Mouse (Mus musculus) liver, embryonic 11.5 days (tissue): ENCODE results near the gene Dyrk1a. TPM values are rescaled to one million over a fixed set of nuclear protein-coding genes. Genes with fewer than 3 reads are reported as not detected.

Source experiments
- ATAC-seq: fragments of 200-750 bp; cut with Nextera tagmentation; replicated peaks from 2 replicates; pipeline ENCODE4 v1.8.0; 2017; ENCODE audit warnings: moderate number of reproducible peaks, mild to moderate bottlenecking, moderate TSS enrichment, moderate library complexity; ENCODE audit not compliant: low FRiP score
- DNase-seq: peaks from one replicate; pipeline ENCODE4 v3.0.0-alpha.2; 2017; ENCODE audit warnings: low spot score
- H3K27ac ChIP-seq: fragments of 300-500 bp; sonication (generic); 2 replicates; pipeline ENCODE4 v1.5.1; 2014; ENCODE audit warnings: mild to moderate bottlenecking, low read depth, low read length, control low read depth
- H3K27me3 ChIP-seq: fragments of 300-500 bp; sonication (generic); replicated peaks from 2 replicates; pipeline ENCODE4 v1.6.1; 2014; ENCODE audit warnings: low read length, mixed read lengths; ENCODE audit not compliant: control insufficient read depth, insufficient read depth
- H3K36me3 ChIP-seq: fragments of 300-500 bp; sonication (generic); 2 replicates; pipeline ENCODE4 v1.6.1; 2014; ENCODE audit warnings: mild to moderate bottlenecking, low read length, moderate library complexity, mixed read lengths; ENCODE audit not compliant: control insufficient read depth, insufficient read depth
- H3K4me1 ChIP-seq: fragments of 300-500 bp; sonication (generic); replicated peaks from 2 replicates; pipeline ENCODE4 v1.6.1; 2014; ENCODE audit warnings: low read length, mixed read lengths; ENCODE audit not compliant: control insufficient read depth, insufficient read depth
- H3K4me2 ChIP-seq: fragments of 300-500 bp; sonication (generic); 2 replicates; pipeline ENCODE4 v1.6.1; 2014; ENCODE audit warnings: mild to moderate bottlenecking, control low read depth, moderate library complexity
- H3K4me3 ChIP-seq: fragments of 300-500 bp; sonication (generic); 2 replicates; pipeline ENCODE4 v1.5.1; 2014; ENCODE audit warnings: low read depth, low read length, control low read depth
- H3K9ac ChIP-seq: fragments of 300-500 bp; sonication (generic); 2 replicates; pipeline ENCODE4 v1.6.1; 2014; ENCODE audit warnings: low read depth, low read length, control low read depth
- H3K9me3 ChIP-seq: fragments of 300-500 bp; sonication (generic); 2 replicates; pipeline ENCODE4 v1.6.1; 2016; ENCODE audit warnings: low read length, inconsistent platforms, mixed read lengths; ENCODE audit not compliant: control insufficient read depth
- WGBS: fragments of 180-500 bp; shearing (Covaris S2); extraction: QIAGEN DNeasy Blood & Tissue Kit; methylation state at CpG from one replicate; pipeline ENCODE4 v1.1.7; 2014; 5-methylcytosine and 5-hydroxymethylcytosine counted together
- polyA plus RNA-seq: library from polyadenylated mRNA; unstranded; fragments of >200 nt; fragmentation: Nextera tagmentation; extraction: Ambion mirVana; gene quantifications from 2 replicates; pipeline ENCODE4 v1.2.1, GENCODE M21; 2014

Dyrk1a gene
- polyA plus RNA-seq, 1 experiment from 2014 or later: 9.0 TPM

- ATAC-seq (no peak), DNase-seq (no peak)
- H3K9ac ChIP-seq: peak overlapping the region; percentile 99; the same call in 1 of the 2 replicates
- no peaks in the 10 kb centered on the region for H3K9me3 ChIP-seq
- H3K27ac ChIP-seq: no peak overlapping the region
- no peak overlapping the region for H3K4me3 ChIP-seq
- peak overlapping the region; percentile 70 for H3K4me2 ChIP-seq
- no peaks in the 10 kb centered on the region for H3K27me3 ChIP-seq
- no peaks in the 10 kb centered on the region for H3K36me3 ChIP-seq
- H3K4me1 ChIP-seq: peaks cover 14% of the 10 kb centered on the region
- WGBS: 65% methylated on average over 5 of the region's 5 CpGs
Observed at GRCm38 (mm10) chr16:94567751-94568150, 2.1 kb upstream of the Dyrk1a start.

- H3K4me3 ChIP-seq: peak overlapping the region; percentile 99
- H3K4me1 ChIP-seq: peaks cover 20% of the 10 kb centered on the region
- DNase-seq: peak; percentile 83
- peak; percentile 69; the same call in 1 of the 2 replicates for ATAC-seq
- H3K36me3 ChIP-seq: no peaks in the 10 kb centered on the region
- peak overlapping the region; percentile 100 for H3K27ac ChIP-seq
- H3K4me2 ChIP-seq: peak overlapping the region; percentile 70
- whole genome bisulfite sequencing: 2% methylated on average over 51 of the region's 53 CpGs
- H3K27me3 ChIP-seq: no peaks in the 10 kb centered on the region
- no peaks in the 10 kb centered on the region for H3K9me3 ChIP-seq
- peak overlapping the region; percentile 99 for H3K9ac ChIP-seq
Observed at GRCm38 (mm10) chr16:94568335-94569228, 1.2 kb upstream of the Dyrk1a start.

- DNase-seq (peak; percentile 70), ATAC-seq (peak; percentile 35)
- Histone ChIP-seq H3K4me1 (peaks cover 27% of the 10 kb centered on the region), H3K27me3 (no peaks in the 10 kb centered on the region), H3K36me3 (no peaks in the 10 kb centered on the region), H3K4me3 (peak overlapping the region; percentile 99), H3K4me2 (peak overlapping the region; percentile 80), H3K9ac (peak overlapping the region; percentile 99), H3K9me3 (no peaks in the 10 kb centered on the region), H3K27ac (peak overlapping the region; percentile 100)
- WGBS: under 1% methylated on average over 71 of the region's 88 CpGs
Observed at GRCm38 (mm10) chr16:94570361-94571041, 691 bp downstream of the Dyrk1a start.

- Histone ChIP-seq H3K4me1 (peaks cover 34% of the 10 kb centered on the region), H3K36me3 (no peaks in the 10 kb centered on the region), H3K4me2 (peak overlapping the region; percentile 80), H3K4me3 (peak overlapping the region; percentile 99), H3K27ac (peak overlapping the region; percentile 100), H3K9ac (peak overlapping the region; percentile 99), H3K9me3 (no peaks in the 10 kb centered on the region), H3K27me3 (no peaks in the 10 kb centered on the region)
- WGBS: 25% methylated on average over 10 of the region's 10 CpGs
- ATAC-seq (0 out of 2 replicates have a peak, but pooled peaks have one; percentile 0), DNase-seq (no peak)
Observed at GRCm38 (mm10) chr16:94571111-94571993, 1.5 kb downstream of the Dyrk1a start.

- H3K4me1 ChIP-seq: peaks cover 39% of the 10 kb centered on the region
- H3K36me3 ChIP-seq: no peaks in the 10 kb centered on the region
- H3K4me2 ChIP-seq: peak overlapping the region; percentile 45
- DNase-seq (no peak), ATAC-seq (no peak)
- H3K9me3 ChIP-seq: no peaks in the 10 kb centered on the region
- H3K9ac ChIP-seq: no peak overlapping the region
- H3K4me3 ChIP-seq: peak overlapping the region; percentile 13; the same call in 1 of the 2 replicates
- 46% methylated on average over 2 of the region's 2 CpGs for WGBS
- H3K27me3 ChIP-seq: no peaks in the 10 kb centered on the region
- no peak overlapping the region for H3K27ac ChIP-seq
Observed at GRCm38 (mm10) chr16:94572422-94572821, 2.6 kb downstream of the Dyrk1a start.

GRCm38 (mm10) chr16:94574025-94574717 lies 4.4 kb downstream of the Dyrk1a start:
- no peak overlapping the region for H3K4me3 ChIP-seq
- H3K4me2 ChIP-seq: no peak overlapping the region
- H3K36me3 ChIP-seq: no peaks in the 10 kb centered on the region
- no peak for ATAC-seq
- DNase-seq: no peak
- WGBS: 70% methylated on average over 3 of the region's 3 CpGs
- H3K4me1 ChIP-seq: peaks cover 37% of the 10 kb centered on the region
- H3K9me3 ChIP-seq: no peaks in the 10 kb centered on the region
- H3K27ac ChIP-seq: no peak overlapping the region
- H3K27me3 ChIP-seq: no peaks in the 10 kb centered on the region
- H3K9ac ChIP-seq: no peak overlapping the region

- ATAC-seq: no peak
Observed at GRCm38 (mm10) chr16:94574718-94575094, 4.9 kb downstream of the Dyrk1a start.

GRCm38 (mm10) chr16:94575757-94576156 lies 5.9 kb downstream of the Dyrk1a start:
- Histone ChIP-seq H3K27me3 (no peaks in the 10 kb centered on the region), H3K4me1 (peaks cover 44% of the 10 kb centered on the region), H3K27ac (no peak overlapping the region), H3K9ac (no peak overlapping the region), H3K4me3 (no peak overlapping the region), H3K9me3 (no peaks in the 10 kb centered on the region), H3K4me2 (no peak overlapping the region), H3K36me3 (no peaks in the 10 kb centered on the region)
- ATAC-seq: no peak
- WGBS: 70% methylated on average over 5 of the region's 5 CpGs
- DNase-seq: no peak

More at GRCm38 (mm10) chr16:94574718-94575094, 4.9 kb downstream of the Dyrk1a start:
- no peaks in the 10 kb centered on the region for H3K36me3 ChIP-seq
- no peak overlapping the region for H3K4me3 ChIP-seq
- H3K27me3 ChIP-seq: no peaks in the 10 kb centered on the region
- no peak overlapping the region for H3K9ac ChIP-seq
- H3K27ac ChIP-seq: no peak overlapping the region
- no peak overlapping the region for H3K4me2 ChIP-seq
- DNase-seq: no peak
- H3K9me3 ChIP-seq: no peaks in the 10 kb centered on the region
- H3K4me1 ChIP-seq: peaks cover 42% of the 10 kb centered on the region
